Mouse (Mus musculus): ENCODE data around the gene Rhobtb1.

GRCm38 (mm10) chr10:69211560-69211959, 60.3 kb downstream of the Rhobtb1 start:
- TF ChIP-seq CTCF (IDR thresholded peaks at IDR 0.05; ENCODE audit: extremely low read depth, insufficient read depth, low read length) (no peak), POLR2A (IDR thresholded peaks at IDR 0.05; ENCODE audit: extremely low read depth, insufficient read depth, low read length) (no peak)

Data from cortical plate, adult 2 months (tissue).